In the genomic region with DNA sequence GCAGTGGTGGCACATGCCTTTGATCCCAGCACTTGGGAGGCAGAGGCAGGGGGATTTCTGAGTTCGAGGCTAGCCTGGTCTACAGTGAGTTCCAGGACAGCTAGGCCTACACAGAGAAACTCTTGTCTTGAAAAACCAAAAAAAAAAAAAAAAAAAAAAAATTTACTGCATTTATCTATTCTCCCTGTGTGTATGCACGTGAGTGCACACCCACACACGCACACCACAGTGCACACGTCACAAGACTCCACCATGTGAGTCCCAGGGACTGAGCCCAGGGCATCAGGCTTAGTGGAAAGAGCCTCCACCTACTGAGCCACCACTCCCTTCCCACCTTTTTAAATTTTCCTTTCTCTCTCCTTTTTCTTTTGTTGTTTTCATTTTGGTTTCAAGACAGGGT, we compare ENCODE assay signal across 30 mouse cellular contexts. TPM values are rescaled to one million over a fixed set of nuclear protein-coding genes. Genes with fewer than 3 reads are reported as not detected.
DNase-seq lines count a peak whose midpoint lies in the region; ATAC-seq and TF ChIP-seq lines count a peak whose summit lies in the region.
"Had no signal": no experiment of that assay in that cellular context is flagged by ENCODE, and none has a peak within 500 bp of the region (broad histone marks: within the 10 kb centered on the region; RNA-seq: fewer than 3 reads in every experiment).

No protein-coding gene starts in this region.

- no peaks in the 10 kb centered on the region for H3K27me3 ChIP-seq in liver, adult 2 months (ENCODE audit: control insufficient read depth, insufficient read depth, low read length)
- H3K27me3 ChIP-seq in liver, embryonic 11.5 days (replicated peaks; ENCODE audit: control insufficient read depth, insufficient read depth, low read length) = no peaks in the 10 kb centered on the region
- no peaks in the 10 kb centered on the region for H3K27me3 ChIP-seq in MEL (ENCODE audit: control insufficient read depth in 1 of 2, insufficient read depth in 2 of 2, low read length in 2 of 2)
- no peaks in the 10 kb centered on the region for H3K27me3 ChIP-seq in small intestine, adult 2 months (ENCODE audit: control insufficient read depth, insufficient read depth, low read length)
- H3K27me3 ChIP-seq: embryonic facial prominence, embryonic 13.5 days; Patski had no signal

- no peak overlapping the region for H3K9ac ChIP-seq in liver, adult 2 months (ENCODE audit: low read depth, low read length)
- no peak overlapping the region for H3K9ac ChIP-seq in liver, embryonic 11.5 days (ENCODE audit: low read depth, low read length)
- no peak overlapping the region for H3K9ac ChIP-seq in MEL (ENCODE audit: control insufficient read depth, low read depth, low read length, poor library complexity, severe bottlenecking)

- H3K27ac ChIP-seq in gastrocnemius, adult 2 months = peak overlapping the region; percentile 96
- peak overlapping the region; percentile 69 for H3K27ac ChIP-seq in liver, adult 2 months (replicated peaks; ENCODE audit: insufficient read depth, low read depth, low read length)
- no peak overlapping the region for H3K27ac ChIP-seq in liver, embryonic 11.5 days (ENCODE audit: low read depth, low read length)
- no peak overlapping the region for H3K27ac ChIP-seq in MEL (ENCODE audit: control insufficient read depth, low read depth, low read length)
- peak overlapping the region; percentile 80 for H3K27ac ChIP-seq in small intestine, adult 2 months (ENCODE audit: insufficient read depth, low read depth, low read length)
- H3K27ac ChIP-seq: embryonic facial prominence, embryonic 13.5 days; liver, embryonic 13.5 days; macrophage had no signal

- WGBS in liver, adult 2 months = 60% methylated on average over 4 of the region's 4 CpGs
- WGBS in liver, embryonic 11.5 days = 78% methylated on average over 4 of the region's 4 CpGs
- 71% methylated on average over 4 of the region's 4 CpGs for WGBS in small intestine, adult 2 months

- intact Hi-C loops in gastrocnemius, adult 2 months (cut with DNase I) = loop anchor here (2.0 to 5.0 kb wide), 2 partner anchors 42 to 78 kb away; partner anchors contain the start of genes Aco2 and Phf5a

- no peaks in the 10 kb centered on the region for H3K79me2 ChIP-seq in liver, adult 2 months (ENCODE audit: control insufficient read depth, insufficient read depth, low read length)
- no peaks in the 10 kb centered on the region for H3K79me2 ChIP-seq in MEL (ENCODE audit: control insufficient read depth, insufficient read depth, low read length, poor library complexity)

- DNase-seq in gastrocnemius, adult 2 months = peak; percentile 20
- no peak for DNase-seq in gastrocnemius, postnatal 25 days
- no peak for DNase-seq in liver, adult 2 months (ENCODE audit: extremely low read depth, low read depth, low spot score)
- no peak for DNase-seq in liver, embryonic 11.5 days (ENCODE audit: low spot score)
- no peak for DNase-seq in MEL (ENCODE audit: low read depth, low spot score)
- DNase-seq in frontal cortex, postnatal 14 days (ENCODE audit: low spot score in 2 of 2) = no peak
- DNase-seq: adrenal gland, postnatal 10 days; cerebellum, adult 18-20 months; embryo, embryonic 11 days; forebrain, postnatal 0 days; gastrocnemius, postnatal 36 days; heart, adult 18-20 months; heart, postnatal 36 days; kidney, adult 8-10 months; layer of hippocampus, postnatal 36 days; lung, adult 2 months; lung, postnatal 10 days; right cerebral cortex, postnatal 4 days; thymus, adult 2 months; thymus, postnatal 36 days had no signal

- peaks cover 13% of the 10 kb centered on the region for H3K36me3 ChIP-seq in liver, adult 2 months (ENCODE audit: control insufficient read depth, insufficient read depth, low read length)
- no peaks in the 10 kb centered on the region for H3K36me3 ChIP-seq in liver, embryonic 11.5 days (ENCODE audit: control insufficient read depth, insufficient read depth, low read length)
- no peaks in the 10 kb centered on the region; a peak in 1 of 4 replicates for H3K36me3 ChIP-seq in MEL (ENCODE audit: control insufficient read depth in 1 of 2, insufficient read depth in 2 of 2, low read length in 2 of 2)
- peaks cover 21% of the 10 kb centered on the region for H3K36me3 ChIP-seq in small intestine, adult 2 months (ENCODE audit: control insufficient read depth, insufficient read depth, low read length)

- TF ChIP-seq CTCF in gastrocnemius, adult 2 months (IDR thresholded peaks at IDR 0.05) = no peak
- TF ChIP-seq CTCF in liver, adult 2 months (IDR thresholded peaks at IDR 0.05; ENCODE audit: low read depth, low read length) = no peak
- no peak for TF ChIP-seq CTCF in MEL (IDR thresholded peaks at IDR 0.05 in 2 of 3, conservative IDR thresholded peaks at IDR 0.05 in 1 of 3; ENCODE audit: control insufficient read depth in 1 of 3, insufficient read depth in 1 of 3, low read depth in 2 of 3, low read length in 3 of 3, poor library complexity in 1 of 3, severe bottlenecking in 1 of 3)
- no peak for TF ChIP-seq CTCF in small intestine, adult 2 months (IDR thresholded peaks at IDR 0.05; ENCODE audit: extremely low read depth, insufficient read length, insufficient replicate concordance, low read depth, low read length)

- no peak for TF ChIP-seq EP300 in MEL (IDR thresholded peaks at IDR 0.05; ENCODE audit: low read depth in 1 of 2, low read length in 2 of 2)

- H3K4me3 ChIP-seq in gastrocnemius, adult 2 months = no peak overlapping the region
- H3K4me3 ChIP-seq in liver, adult 2 months (ENCODE audit: insufficient read depth, low read depth, low read length) = no peak overlapping the region
- H3K4me3 ChIP-seq in liver, embryonic 11.5 days (ENCODE audit: low read depth, low read length) = no peak overlapping the region
- no peak overlapping the region for H3K4me3 ChIP-seq in MEL (ENCODE audit: control insufficient read depth in 1 of 2, insufficient read depth in 1 of 2, low read depth in 2 of 2, low read length in 2 of 2)
- no peak overlapping the region for H3K4me3 ChIP-seq in small intestine, adult 2 months (ENCODE audit: low read depth, low read length)
- H3K4me3 ChIP-seq: embryonic facial prominence, embryonic 13.5 days; hindbrain, embryonic 13.5 days; liver, embryonic 13.5 days; midbrain, embryonic 13.5 days; neural tube, embryonic 13.5 days had no signal

- H3K4me1 ChIP-seq in liver, adult 2 months (ENCODE audit: control insufficient read depth, insufficient read depth, low read length) = peaks cover 29% of the 10 kb centered on the region
- H3K4me1 ChIP-seq in liver, embryonic 11.5 days (replicated peaks; ENCODE audit: control insufficient read depth, insufficient read depth, low read length) = peaks cover 4% of the 10 kb centered on the region
- peaks cover 1 to 18% of the 10 kb centered on the region in 2 experiments; a peak in 3 of 4 replicates for H3K4me1 ChIP-seq in MEL (ENCODE audit: control insufficient read depth in 1 of 2, insufficient read depth in 2 of 2, low read length in 2 of 2)
- peaks cover 20% of the 10 kb centered on the region; the same call in 1 of the 2 replicates for H3K4me1 ChIP-seq in small intestine, adult 2 months (ENCODE audit: control insufficient read depth, insufficient read depth, insufficient read length, low read length)

- no peaks in the 10 kb centered on the region for H3K9me3 ChIP-seq in liver, embryonic 11.5 days (ENCODE audit: control insufficient read depth, low read length)
- H3K9me3 ChIP-seq in MEL (replicated peaks; ENCODE audit: insufficient read depth, low read length) = no peaks in the 10 kb centered on the region
- H3K9me3 ChIP-seq: embryonic facial prominence, embryonic 13.5 days; forebrain, embryonic 10.5 days; G1E; hindbrain, embryonic 13.5 days; liver, embryonic 13.5 days; midbrain, embryonic 13.5 days; neural tube, embryonic 13.5 days had no signal

- H3K4me2 ChIP-seq in liver, embryonic 11.5 days = no peak overlapping the region
- H3K4me2 ChIP-seq: midbrain, embryonic 13.5 days had no signal

- TF ChIP-seq RAD21 in MEL (IDR thresholded peaks at IDR 0.05; ENCODE audit: low read depth, low read length) = no peak

- ATAC-seq in liver, embryonic 11.5 days (replicated peaks; ENCODE audit: low FRiP score) = no peak
- ATAC-seq: Patski had no signal

- no peak for TF ChIP-seq POLR2A in liver, adult 2 months (IDR thresholded peaks at IDR 0.05; ENCODE audit: extremely low read depth, insufficient read depth, low read length)
- no peak for TF ChIP-seq POLR2A in MEL (IDR thresholded peaks at IDR 0.05; ENCODE audit: control insufficient read depth in 1 of 2, insufficient read depth in 1 of 2, low read depth in 1 of 2, low read length in 2 of 2, poor library complexity in 1 of 2)
- TF ChIP-seq POLR2A in small intestine, adult 2 months (IDR thresholded peaks at IDR 0.05; ENCODE audit: low read depth, low read length) = no peak

RNA-seq across cellular contexts. Expression of gene Tob2, which starts 28.1 kb away (rescaled TPM):
- total RNA-seq in gastrocnemius, adult 2 months (2021) = 100 to 1,000 TPM; 151 to 205 TPM
- 10 to 100 TPM; 47.4 to 85.8 TPM for total RNA-seq in gastrocnemius, postnatal 25 days (2021)
- 15.8 and 25.6 TPM in 2 replicates for total RNA-seq in liver, adult 2 months (2014; rRNA removed)
- 20.9 and 21.6 TPM in 2 replicates for polyA plus RNA-seq in liver, adult 2 months (2012; rRNA removed)
- polyA plus RNA-seq in liver, embryonic 11.5 days (2014; fragmentation: Nextera tagmentation; extraction: Ambion mirVana) = 18.3 and 19.3 TPM in 2 replicates
- 21.6 and 23.5 TPM in 2 replicates for total RNA-seq in MEL (2012; rRNA removed)
- polyA plus RNA-seq in MEL (2012; ENCODE audit: insufficient read depth in 1 of 2, insufficient read length in 2 of 2, low read depth in 1 of 2, low replicate concordance in 2 of 2, missing spikeins in 1 of 2) = 10 to 100 TPM in 1 of 2 experiments, not detected in 1; 20.7 TPM
- 14.7 and 33.2 TPM in 2 replicates for polyA plus RNA-seq in small intestine, adult 2 months (2012; rRNA removed)

RNA-seq across cellular contexts. Expression of gene Tef, which starts 28.3 kb away (rescaled TPM):
- total RNA-seq in gastrocnemius, adult 2 months (2021) = 100 to 1,000 TPM; 101 to 191 TPM
- 100 to 1,000 TPM; 113 to 168 TPM for total RNA-seq in gastrocnemius, postnatal 25 days (2021)
- total RNA-seq in liver, adult 2 months (2014; rRNA removed) = 156 and 163 TPM in 2 replicates
- 34.6 and 35.0 TPM in 2 replicates for polyA plus RNA-seq in liver, adult 2 months (2012; rRNA removed)
- 12.0 and 12.6 TPM in 2 replicates for polyA plus RNA-seq in liver, embryonic 11.5 days (2014; fragmentation: Nextera tagmentation; extraction: Ambion mirVana)
- 11.6 and 12.3 TPM in 2 replicates for total RNA-seq in MEL (2012; rRNA removed)
- 10 to 100 TPM in 1 of 2 experiments, not detected in 1; 21.7 TPM for polyA plus RNA-seq in MEL (2012; ENCODE audit: insufficient read depth in 1 of 2, insufficient read length in 2 of 2, low read depth in 1 of 2, low replicate concordance in 2 of 2, missing spikeins in 1 of 2)
- polyA plus RNA-seq in small intestine, adult 2 months (2012; rRNA removed) = 5.6 and 9.4 TPM in 2 replicates

RNA-seq across cellular contexts. Expression of gene Phf5a, which starts 41.2 kb away (rescaled TPM):
- 10 to 100 TPM; 38.4 to 39.9 TPM for total RNA-seq in gastrocnemius, adult 2 months (2021)
- 10 to 100 TPM; 35.3 to 40.3 TPM for total RNA-seq in gastrocnemius, postnatal 25 days (2021)
- total RNA-seq in liver, adult 2 months (2014; rRNA removed) = 12.3 and 15.6 TPM in 2 replicates
- 27.5 and 28.7 TPM in 2 replicates for polyA plus RNA-seq in liver, adult 2 months (2012; rRNA removed)
- 224 and 237 TPM in 2 replicates for polyA plus RNA-seq in liver, embryonic 11.5 days (2014; fragmentation: Nextera tagmentation; extraction: Ambion mirVana)
- total RNA-seq in MEL (2012; rRNA removed) = 112 and 128 TPM in 2 replicates
- 100 to 1,000 TPM in 1 of 2 experiments, not detected in 1; 164 TPM for polyA plus RNA-seq in MEL (2012; ENCODE audit: insufficient read depth in 1 of 2, insufficient read length in 2 of 2, low read depth in 1 of 2, low replicate concordance in 2 of 2, missing spikeins in 1 of 2)
- polyA plus RNA-seq in small intestine, adult 2 months (2012; rRNA removed) = 22.6 and 47.0 TPM in 2 replicates

RNA-seq across cellular contexts. Expression of gene Aco2, which starts 41.6 kb away (rescaled TPM):
- 1,000 to 10,000 TPM; 1,155 to 1,439 TPM for total RNA-seq in gastrocnemius, adult 2 months (2021)
- total RNA-seq in gastrocnemius, postnatal 25 days (2021) = 1,000 to 10,000 TPM; 1,158 to 1,247 TPM
- total RNA-seq in liver, adult 2 months (2014; rRNA removed) = 170 and 187 TPM in 2 replicates
- 127 TPM in 2 replicates for polyA plus RNA-seq in liver, adult 2 months (2012; rRNA removed)
- polyA plus RNA-seq in liver, embryonic 11.5 days (2014; fragmentation: Nextera tagmentation; extraction: Ambion mirVana) = 177 and 185 TPM in 2 replicates
- total RNA-seq in MEL (2012; rRNA removed) = 241 and 248 TPM in 2 replicates
- polyA plus RNA-seq in MEL (2012; ENCODE audit: insufficient read depth in 1 of 2, insufficient read length in 2 of 2, low read depth in 1 of 2, low replicate concordance in 2 of 2, missing spikeins in 1 of 2) = 1,000 to 10,000 TPM in 1 of 2 experiments, 100 to 1,000 TPM in 1; 447 to 1,242 TPM
- 266 and 416 TPM in 2 replicates for polyA plus RNA-seq in small intestine, adult 2 months (2012; rRNA removed)

Comparison
In these comparisons a context has a peak if more than half of its experiments do, and no peak if none do; other contexts are left out.
1. H3K27ac ChIP-seq: peak in gastrocnemius, adult 2 months (single experiment), liver, adult 2 months (single experiment) and small intestine, adult 2 months (single experiment); none in liver, embryonic 11.5 days (single experiment) and MEL (single experiment).